Mouse (Mus musculus): ENCODE measurements at regions not wholly inside any gene's neighbourhood (a gene's known extent, or its start where the extent isn't known, plus 50 kb on each side); places are given as distances from the start of the nearest gene placed in this dataset.

DNA sequence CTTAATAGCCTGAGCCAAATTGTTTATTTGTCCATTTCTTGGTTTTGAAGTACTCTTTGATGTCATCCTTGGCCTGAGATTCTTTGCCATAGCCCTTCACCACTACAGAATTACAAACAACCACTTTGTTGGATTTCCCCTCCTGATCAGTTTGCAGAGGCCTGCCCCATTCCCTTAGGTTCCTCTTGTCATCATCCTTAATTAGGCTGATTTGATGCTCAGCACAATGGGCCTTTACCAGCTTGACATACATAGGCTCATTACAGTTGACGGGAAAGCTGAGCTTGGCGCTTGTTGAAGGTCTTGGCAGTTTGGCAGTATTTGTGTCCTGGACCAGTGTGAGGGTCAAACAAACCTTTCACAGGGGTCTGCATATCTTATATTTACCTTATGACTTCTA lies 143.2 kb upstream of the Krr1 start:
- no peak for ATAC-seq

DNA sequence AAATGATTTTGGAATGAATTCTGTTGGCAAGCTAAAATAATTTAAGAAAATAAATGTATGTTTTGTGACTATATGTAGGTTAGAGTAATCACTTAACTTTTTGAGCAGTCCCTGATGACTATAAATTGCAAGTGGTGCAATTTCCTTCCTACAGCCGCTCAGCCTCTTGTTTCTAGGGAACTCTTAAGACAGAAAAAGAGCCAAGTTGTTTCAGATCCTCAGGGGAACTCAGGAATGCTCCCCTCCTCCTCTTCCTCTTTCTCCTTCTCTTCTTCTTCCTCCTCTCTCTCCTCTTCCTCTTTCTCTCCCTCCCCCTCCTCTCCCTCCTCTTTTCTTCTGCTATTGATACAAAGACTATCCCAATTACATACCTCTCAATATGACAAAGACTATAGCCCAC lies 141.4 kb upstream of the Krr1 start:
- no peak for ATAC-seq

DNA sequence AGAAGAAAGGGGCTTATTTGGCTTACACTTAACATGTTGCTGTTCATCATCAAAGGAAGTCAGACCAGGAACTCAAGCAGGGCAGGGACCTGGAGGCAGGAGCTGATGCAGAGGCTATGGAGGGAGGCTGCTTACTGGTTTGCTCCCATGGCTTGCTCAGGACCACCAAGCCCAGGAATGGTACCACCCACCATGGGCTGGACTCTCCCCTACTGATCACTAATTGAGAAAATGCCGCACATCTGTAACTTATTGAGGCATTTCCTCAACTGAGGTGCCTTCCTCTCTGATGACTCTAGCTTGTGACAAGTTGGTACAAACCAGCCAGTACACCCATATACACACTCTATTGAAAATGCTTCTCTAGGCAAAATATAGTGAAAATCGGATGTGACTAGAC lies 138.9 kb upstream of the Krr1 start:
- ATAC-seq: no peak

DNA sequence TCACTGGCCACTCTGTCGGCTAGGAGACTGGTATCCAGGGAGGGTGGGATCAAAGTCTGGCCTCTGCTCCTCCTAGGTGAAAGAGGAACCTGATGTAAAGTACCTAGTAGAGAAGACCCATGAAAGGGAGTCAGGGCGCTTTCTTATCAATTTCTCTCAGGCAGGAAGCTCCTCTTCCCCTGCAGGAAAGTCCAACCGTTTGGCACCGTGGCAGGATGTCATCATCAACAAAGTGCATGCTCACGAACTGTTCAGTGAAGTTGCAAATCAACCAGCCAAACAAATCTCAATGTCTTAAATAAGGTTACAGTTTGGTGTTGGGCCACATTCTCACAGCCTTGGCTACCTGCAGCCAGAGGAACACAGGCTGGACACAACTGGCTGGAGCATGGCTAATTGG lies 138.2 kb upstream of the Krr1 start:
- ATAC-seq: no peak

DNA sequence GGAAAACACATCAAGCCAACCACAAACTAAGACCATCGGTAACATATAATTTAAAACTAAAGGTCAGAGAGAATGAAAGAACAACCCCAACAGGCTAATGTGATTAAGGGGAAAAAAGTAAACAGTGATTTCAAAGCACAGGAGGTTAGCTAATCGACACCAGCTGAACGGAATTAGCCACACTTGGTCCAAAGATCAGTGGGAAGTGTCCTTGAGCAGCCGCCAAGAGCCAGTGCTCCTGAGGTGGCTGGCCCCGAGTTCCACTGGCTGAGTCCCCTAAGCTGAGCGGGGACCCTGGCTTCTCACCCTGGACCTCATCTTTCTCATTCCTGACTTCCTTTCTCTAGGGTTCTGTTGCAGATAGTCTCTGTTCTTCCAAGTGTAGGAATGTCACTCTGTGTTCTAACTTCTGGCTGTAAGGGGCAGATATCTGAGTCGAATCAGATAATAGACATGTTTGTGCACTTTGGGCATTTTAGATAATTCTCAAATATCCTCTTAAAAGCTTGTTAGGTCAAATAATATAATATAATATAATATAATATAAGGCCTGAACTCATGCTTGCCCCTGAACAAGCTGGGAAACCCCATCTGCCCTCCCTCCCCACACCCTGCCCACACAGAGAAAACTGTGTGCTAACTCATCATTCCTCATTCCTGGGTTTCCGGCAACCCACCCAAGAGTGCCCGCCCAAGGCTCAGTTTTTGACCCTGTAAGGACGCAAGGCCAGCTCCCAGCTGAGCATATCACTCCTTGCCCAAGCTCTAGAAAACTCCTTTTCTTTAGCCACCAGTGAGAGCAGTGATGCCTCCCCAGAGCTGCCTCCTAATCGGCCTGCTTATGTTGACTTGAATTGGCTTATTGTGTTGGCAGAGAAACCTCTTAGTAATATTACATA lies 137.3 kb upstream of the Krr1 start:
- ATAC-seq: no peak

DNA sequence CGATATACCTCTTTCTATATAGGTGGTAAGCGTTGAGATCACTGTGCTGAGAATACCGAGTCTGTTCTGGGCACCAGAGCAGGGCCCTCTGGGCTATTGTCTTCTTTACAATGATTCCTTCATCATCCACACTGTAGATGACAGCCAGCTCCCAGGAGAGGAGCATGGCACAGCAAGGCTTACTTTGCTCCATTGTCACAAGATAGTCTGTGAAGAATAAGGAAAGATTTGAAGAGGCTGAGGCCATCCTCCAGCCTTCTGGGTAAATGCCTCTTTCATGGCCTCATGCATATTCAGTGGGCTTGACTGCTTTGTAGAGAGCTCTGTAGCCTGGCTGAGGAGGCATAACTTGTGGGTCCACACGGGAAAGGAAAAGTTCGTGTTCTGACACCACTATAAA lies 136.3 kb upstream of the Krr1 start:
- no peak for ATAC-seq

DNA sequence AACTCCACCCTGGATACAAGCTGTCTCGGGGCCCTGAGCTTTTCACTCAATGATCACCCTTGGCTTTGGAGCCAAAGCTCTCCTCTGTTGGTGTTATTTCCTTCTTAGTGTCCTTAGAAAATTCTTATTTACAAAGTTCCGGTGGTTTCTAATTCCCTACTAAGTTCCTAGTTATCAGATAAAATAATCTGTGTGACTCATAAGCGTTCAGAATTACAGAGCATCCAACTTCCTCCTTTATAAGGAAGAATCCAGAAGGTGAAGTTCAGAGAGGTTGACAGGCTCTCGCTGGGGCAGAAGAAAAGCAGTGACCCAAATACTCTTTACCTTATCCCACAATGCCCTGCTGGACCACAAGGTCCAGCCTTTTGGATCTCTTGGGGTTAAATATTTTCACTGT lies 135.7 kb upstream of the Krr1 start:
- ATAC-seq: no peak

DNA sequence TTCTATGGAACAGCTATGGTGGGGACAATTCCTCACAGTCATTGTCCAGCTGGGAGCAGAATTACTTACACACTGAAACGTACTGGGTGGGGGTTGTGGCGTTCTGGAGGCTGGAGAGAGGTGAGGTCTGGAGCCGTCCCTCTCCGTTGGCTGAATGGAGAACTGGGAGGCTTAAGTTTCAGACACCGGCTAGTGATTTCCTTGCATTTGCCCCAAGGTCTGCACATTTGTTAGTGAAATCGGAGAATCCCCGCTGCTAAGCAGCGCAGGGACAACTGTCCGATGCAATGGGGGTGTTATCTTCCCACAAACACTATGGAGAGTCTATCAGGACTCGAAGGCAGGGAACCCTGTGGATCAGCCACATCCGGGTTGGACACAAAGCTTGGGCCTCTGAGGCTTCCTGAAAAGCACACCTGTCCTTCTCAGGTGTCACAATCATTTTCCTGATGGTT lies 130.1 kb upstream of the Krr1 start:
- no peak for ATAC-seq

DNA sequence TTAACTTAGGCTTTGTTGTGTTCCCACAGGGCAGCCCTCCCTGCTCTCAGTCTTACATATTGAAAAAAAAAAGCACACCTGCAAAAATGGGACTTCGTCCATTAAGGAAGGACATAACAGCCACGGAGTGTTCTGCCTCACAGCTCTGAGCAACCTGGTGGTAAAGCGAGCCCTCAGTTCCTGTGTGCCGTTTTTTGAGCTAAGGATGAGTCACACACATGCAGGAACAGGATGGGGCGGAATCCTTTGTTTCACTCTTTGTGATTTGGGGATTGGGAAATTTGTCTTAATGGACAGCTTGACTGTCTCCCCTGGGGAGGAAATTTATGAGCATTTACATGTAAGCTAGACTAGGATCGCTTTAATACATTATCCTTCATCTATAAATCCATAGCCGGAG lies 129.6 kb upstream of the Krr1 start:
- no peak for ATAC-seq

DNA sequence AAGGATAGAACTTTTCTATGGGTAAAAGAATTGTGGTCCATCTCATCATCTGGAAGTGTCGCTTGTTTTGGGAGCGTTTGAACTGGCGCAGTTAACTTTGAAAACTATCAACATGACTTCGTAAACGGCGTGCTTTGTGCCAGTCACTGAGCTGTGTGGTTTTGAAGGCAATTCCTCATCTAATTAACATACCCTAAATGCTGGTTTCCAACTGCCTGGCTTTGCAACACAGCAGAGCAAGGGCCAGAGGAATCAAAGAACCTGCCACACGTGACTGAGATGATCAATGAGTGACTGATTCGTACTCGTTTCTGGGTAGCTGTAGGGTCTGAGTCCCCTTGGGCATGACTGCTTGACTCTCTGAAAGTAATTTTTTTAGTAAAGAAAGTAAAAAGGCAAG lies 129.2 kb upstream of the Krr1 start:
- no peak for ATAC-seq

DNA sequence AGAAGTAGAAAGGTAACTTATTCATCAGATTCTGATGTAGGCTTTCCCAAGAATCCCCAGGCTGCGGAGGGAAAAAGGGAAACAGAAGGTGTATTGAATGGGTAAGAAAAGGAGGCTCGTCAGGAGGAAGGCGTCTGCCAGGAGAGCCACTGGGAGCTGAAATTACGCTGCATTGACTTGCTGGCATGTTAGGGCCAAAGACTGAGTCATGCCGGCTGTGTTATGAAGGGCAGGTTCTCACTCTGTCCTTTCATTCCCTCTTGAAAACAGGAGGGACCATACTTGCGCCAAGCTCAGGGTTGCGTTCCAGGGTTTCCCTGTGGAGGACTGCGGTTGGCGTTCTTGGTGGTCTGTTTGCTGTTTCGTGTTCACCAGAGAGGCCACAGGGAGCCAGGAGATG lies 128.3 kb upstream of the Krr1 start:
- ATAC-seq: no peak

DNA sequence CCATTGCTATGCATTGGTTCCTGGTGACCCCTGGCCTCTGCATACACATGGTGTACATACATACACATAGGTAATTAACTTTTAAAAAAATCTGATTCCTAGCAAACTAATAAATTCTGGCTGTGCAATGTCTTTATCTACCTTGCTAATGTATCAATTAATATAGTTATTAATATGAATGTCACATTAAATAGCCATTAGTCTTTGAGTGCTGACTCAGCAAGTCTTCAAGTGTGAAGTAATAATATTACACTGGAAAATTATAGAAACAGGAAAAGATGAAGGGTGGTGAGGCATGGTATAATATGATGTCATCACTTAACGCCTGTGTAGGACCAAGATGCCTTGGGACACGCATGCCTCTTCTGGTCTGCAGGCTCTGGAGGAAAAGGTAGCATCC lies 126.5 kb upstream of the Krr1 start:
- no peak for ATAC-seq

DNA sequence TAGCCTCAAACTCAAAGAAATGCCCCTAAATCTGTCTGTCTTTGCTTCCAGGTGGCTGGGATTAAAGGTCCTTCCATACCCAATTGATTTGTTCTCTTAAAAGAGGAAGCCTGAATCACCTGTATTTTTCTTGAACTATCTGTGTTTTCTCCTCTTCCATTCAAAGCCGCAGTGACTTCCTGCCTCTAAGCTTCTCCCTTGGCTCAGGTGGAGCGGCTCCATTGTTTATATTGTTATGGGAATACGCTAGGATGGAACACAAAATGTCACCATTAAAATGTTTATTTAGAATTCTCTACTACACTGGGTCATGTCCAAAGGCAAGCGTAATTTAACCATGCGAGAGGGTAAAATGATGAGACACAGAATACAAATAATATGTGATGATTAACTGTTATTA lies 118.2 kb upstream of the Krr1 start:
- ATAC-seq: no peak

DNA sequence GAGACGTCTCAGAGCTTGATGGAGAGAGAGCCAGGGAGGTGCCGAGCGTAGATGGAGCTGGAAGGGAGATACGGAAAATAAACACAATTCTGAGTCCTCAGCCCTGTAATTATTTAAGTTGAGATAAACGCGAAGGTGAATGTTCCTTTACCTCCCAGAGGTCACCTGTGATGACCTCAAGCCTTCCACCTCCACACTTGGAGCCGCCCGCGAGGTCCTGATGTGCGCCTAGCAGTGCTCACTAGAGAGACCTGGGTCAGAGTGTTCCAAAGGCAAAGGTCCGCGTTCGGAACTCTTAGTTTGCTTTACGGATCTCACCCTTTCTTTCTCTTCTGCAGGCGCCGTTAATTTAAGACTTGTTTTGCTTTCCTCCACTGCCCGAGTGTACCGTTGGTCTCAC lies 117.0 kb upstream of the Krr1 start:
- no peak for ATAC-seq

DNA sequence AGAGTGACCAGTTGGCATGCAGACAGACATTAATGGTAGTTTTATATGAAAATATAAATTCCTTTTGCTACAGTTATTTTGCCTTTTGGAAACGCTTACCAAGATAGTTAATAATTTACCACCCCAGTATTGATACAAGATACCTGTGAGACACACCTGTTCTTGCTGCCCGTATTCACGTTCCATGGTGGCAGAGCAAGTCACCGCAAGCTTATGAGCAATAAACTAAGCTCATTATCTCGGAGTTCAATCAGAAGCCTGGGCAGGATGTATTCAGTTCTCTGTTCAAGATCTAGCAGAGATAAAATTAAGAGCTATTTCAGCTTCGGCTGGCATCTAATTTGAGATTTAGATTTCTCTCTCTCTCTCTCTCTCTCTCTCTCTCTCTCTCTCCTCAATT lies 114.1 kb upstream of the Krr1 start:
- ATAC-seq: no peak

DNA sequence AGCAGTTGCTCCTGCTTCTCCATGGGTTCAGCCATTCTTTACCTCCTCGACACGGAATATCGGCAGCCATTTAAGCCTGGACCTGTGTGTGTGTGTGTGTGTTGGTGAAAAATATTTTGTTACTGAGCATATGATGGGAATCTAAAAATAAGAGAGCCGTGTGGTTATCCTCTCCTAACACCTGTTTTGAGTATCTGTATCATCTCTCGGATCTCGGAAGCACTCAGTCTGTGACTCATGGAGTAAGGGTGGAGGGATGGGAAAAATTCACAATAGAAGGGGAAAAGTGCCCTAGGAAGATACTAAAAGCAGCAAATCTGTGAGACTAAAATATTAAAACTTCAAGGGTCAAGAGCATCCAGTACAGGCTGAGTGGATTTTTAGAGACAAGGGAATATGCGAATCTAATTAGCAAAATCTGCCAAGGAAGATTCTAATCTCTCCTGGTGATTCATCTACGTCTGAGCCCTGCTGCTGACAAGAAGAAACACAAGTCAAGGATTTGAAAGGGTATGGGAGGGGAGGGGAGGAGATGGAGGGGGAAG lies 107.1 kb upstream of the Krr1 start:
- ATAC-seq: no peak

DNA sequence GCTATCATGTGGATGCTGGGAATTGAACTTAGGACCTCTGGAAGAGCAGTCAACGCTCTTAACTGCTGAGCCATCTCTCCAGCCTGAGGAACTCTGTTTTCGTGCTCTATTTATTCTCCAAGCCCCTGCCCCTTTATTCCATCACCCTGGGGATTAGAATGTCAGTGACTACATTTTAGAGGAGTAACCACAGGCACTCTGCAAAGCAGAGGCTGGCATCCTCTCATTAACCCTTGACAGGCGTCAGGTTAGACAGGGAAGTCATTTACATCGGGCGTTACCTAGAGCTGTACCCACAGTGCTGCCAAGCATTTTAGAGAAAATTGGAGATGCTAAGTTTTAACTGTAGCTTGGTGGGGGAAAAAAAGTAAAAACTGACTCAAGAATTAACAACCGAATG lies 105.4 kb upstream of the Krr1 start:
- ATAC-seq: no peak

DNA sequence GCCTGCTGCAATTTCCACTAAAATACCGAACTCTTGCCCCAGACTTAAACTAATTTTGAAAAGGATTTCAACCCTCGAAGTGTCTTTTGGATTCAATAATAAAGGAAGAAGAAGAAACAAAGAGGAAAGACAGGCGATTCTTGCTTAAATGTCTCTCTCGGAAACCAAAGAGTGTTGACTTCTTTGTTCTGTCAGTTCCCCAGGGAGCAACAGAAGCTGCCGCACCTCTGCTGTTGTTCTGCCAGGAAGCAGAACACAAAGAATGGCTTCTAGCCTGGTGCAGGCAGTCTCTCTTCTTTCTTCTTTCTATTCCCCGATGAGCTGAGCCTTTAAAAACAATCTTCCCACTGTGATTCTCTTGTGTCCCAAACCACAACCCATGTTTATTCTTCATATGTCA lies 104.9 kb upstream of the Krr1 start:
- ATAC-seq: no peak

DNA sequence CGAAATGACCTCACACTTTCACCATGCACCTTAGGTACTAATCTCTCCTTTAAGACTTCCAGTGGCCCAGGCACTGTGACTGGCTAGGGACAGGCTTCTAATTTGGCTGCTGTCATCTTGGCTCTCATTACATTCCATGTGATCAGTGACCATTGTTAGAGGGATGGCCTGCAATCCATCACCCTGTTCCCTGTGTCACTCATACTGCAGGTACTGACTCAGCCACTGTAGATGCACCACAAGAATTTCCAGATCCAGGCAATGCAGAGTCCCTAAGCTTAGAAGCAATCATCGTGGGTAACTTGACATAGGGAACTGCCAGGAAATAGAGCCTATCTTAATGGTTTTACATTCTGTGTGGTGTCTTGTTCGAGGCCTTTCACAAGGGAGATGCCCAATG lies 92.1 kb upstream of the Krr1 start:
- ATAC-seq: no peak

DNA sequence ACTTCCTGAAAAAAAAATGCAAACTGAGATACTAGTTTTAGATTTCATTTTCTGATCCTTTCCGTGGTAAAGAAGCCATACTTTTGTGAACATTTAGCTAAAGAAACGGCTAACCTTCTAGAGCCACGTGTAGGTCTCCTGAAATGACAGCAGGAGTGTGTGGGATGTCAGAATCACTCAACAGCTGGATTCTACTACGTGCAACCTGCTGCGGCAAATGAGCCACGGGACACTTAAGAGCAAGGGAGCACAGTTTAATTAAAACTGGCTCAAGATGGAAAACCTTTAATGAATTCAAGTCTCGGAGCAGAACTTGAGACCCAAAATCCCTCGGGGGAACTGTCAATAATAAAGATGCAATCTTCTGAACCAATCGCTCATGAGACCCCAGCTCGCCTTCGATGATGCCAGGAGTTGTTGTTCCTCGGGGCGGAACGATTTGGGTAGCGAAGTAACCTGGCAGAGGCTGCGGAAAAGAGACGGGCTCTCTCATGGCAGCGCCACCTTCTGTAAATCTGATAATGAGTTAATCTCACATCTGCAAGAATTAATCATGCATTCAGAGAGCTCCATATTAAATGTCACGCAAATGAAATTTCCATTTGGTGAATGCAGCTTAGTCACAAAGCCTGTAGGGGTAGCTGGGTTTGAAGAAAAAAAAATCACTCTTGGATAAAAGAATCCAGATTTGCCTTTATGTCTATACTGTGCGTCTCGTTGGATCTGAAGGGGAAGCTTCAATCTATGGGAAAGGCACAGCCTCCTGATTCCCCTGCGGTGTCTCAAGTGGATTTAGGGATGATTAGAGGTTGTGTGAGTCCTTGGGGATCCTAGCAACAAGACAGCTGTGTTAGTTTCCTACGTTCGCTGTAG lies 90.9 kb upstream of the Krr1 start:
- no peak for ATAC-seq

DNA sequence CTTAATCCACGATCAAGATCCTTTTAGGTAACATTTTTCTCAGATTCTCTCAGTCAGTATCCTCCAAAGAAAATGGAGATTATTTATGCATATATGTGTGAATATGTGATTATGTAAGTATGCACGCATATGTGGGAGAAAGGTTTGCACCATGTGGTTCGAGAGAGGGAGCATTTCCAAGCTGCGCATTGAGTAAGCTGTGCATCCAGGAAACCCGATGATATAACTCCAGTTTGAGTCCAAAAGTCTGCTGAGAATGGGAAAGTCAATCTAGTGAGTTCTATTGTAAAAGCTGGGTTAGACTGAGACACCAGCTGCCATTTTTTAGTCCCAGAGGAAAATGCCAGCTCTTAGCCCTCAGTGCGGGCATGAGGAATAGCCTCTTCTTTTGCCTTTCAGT lies 89.9 kb upstream of the Krr1 start:
- no peak for ATAC-seq

DNA sequence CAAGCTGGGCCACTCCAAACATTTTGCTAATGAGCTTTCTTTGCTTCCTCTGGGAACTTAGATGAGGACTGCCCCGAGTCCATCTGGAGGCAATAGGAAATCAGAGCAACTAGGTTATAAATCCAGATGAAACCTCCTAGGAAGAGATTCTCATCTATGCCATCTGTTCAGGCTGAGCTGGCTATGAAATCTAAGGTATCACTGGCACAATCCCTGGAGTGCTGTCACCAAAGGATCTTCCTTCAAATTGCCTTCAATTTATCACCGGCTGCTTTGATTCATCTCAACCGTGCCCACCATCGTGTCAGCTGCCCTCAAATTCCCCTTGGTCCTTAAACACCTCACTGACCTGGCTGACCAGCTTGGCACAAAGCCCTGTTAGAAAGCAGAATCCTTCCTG lies 87.8 kb upstream of the Krr1 start:
- ATAC-seq: no peak

DNA sequence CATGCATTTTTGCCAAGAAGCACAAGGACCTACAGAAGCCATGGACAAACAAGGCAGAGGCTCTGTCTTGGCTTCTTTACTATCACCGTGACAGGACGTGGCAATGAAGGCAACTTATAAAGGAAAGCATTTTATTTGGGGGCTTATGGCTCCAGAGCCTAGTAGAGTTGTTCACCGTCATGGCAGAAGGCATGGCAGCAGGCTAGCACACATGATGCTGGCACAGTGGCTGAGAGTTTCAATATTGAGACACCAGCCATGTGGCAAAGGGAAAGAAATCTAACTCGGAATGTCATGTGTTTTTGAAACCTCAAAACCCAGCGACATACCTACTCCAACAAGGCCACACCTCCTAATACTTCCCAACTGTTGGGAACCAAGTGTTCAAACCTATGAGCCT lies 83.4 kb upstream of the Krr1 start:
- no peak for ATAC-seq

DNA sequence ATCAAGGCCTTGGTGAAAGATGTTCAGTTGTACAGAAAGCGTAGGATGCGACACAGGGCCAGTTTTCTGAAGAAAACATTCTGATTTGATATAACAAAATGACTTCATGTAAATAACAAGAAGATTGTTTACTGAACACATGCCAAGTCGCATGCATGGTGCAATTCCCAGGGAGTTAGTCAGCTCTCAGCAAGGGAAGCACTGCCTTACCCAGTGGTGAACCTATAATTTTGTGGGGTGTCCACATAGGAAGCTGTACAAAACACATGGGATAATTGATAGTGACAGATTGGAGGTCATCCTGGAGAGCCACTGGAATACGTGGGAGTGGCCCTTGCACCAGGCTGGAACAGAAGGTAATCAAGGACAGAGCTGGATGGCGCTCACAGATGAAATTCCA lies 79.0 kb upstream of the Krr1 start:
- ATAC-seq: no peak

Data from CD4-positive, CD25-positive, alpha-beta regulatory T cell, adult 4 months (primary cell).